In the genomic region with DNA sequence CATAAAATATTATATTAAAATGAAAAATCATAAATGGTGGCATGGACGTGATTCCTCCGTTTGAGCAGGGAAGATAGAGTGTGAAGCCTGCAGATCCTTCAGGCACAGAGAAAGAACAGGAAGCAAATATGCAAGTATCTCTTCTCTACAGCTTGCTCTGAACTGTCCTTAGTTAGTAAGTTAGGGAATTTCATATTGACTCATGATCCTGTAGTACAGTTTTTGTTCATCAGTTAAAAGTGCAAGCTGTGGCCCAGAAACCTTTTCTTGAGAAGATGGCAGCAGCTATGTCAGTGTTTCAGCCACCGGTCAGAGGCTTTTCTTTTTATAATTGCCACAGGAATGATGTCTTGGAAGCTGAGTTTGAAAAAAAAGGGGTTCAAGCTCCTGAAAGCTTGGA, we compare ENCODE assay signal across 30 mouse cellular contexts. TPM values are rescaled to one million over a fixed set of nuclear protein-coding genes. Genes with fewer than 3 reads are reported as not detected.
"Had no signal": no experiment of that assay in that cellular context is flagged by ENCODE, and none has a peak within 500 bp of the region (broad histone marks: within the 10 kb centered on the region; RNA-seq: fewer than 3 reads in every experiment).

No protein-coding gene starts in this region.

- H3K9me3 ChIP-seq: heart, embryonic 10.5 days; heart, embryonic 12.5 days; heart, embryonic 13.5 days; heart, embryonic 15.5 days; hindbrain, embryonic 10.5 days; hindbrain, embryonic 12.5 days; hindbrain, embryonic 13.5 days; hindbrain, embryonic 15.5 days; intestine, embryonic 15.5 days; kidney, embryonic 15.5 days had no signal

- H3K4me3 ChIP-seq: heart, embryonic 10.5 days; heart, embryonic 12.5 days; heart, embryonic 13.5 days; heart, embryonic 15.5 days; hindbrain, embryonic 10.5 days; hindbrain, embryonic 12.5 days; hindbrain, embryonic 13.5 days; hindbrain, embryonic 15.5 days; intestine, embryonic 15.5 days; kidney, embryonic 15.5 days; layer of hippocampus, adult 2 months; left cerebral cortex, adult 2 months had no signal

- H3K27ac ChIP-seq: heart, embryonic 10.5 days; heart, embryonic 13.5 days; heart, embryonic 15.5 days; hindbrain, embryonic 10.5 days; hindbrain, embryonic 12.5 days; hindbrain, embryonic 13.5 days; hindbrain, embryonic 14.5 days; hindbrain, embryonic 15.5 days; hindbrain, postnatal 0 days; intestine, embryonic 15.5 days; kidney, embryonic 15.5 days; kidney, postnatal 0 days; layer of hippocampus, adult 2 months; left cerebral cortex, adult 2 months had no signal

- H3K9ac ChIP-seq: heart, embryonic 12.5 days; heart, embryonic 13.5 days; heart, embryonic 15.5 days; hindbrain, embryonic 12.5 days; hindbrain, embryonic 13.5 days; hindbrain, embryonic 14.5 days; hindbrain, embryonic 15.5 days; intestine, embryonic 15.5 days; kidney, embryonic 15.5 days had no signal

- DNase-seq: heart, postnatal 14 days; heart, postnatal 36 days; heart, postnatal 4 days; kidney, adult 11 months; kidney, adult 18-20 months; kidney, adult 2 months; kidney, adult 9 months; kidney, postnatal 10 days; kidney, postnatal 14 days; kidney, postnatal 25 days; kidney, postnatal 36 days; kidney, postnatal 4 days; layer of hippocampus, adult 9-11 months; layer of hippocampus, postnatal 36 days had no signal

- H3K36me3 ChIP-seq: heart, embryonic 10.5 days; heart, embryonic 12.5 days; heart, embryonic 13.5 days; heart, embryonic 15.5 days; hindbrain, embryonic 10.5 days; hindbrain, embryonic 12.5 days; hindbrain, embryonic 13.5 days; hindbrain, embryonic 15.5 days; intestine, embryonic 15.5 days; kidney, embryonic 15.5 days had no signal

- H3K4me2 ChIP-seq: heart, embryonic 11.5 days; heart, embryonic 12.5 days; heart, embryonic 13.5 days; heart, embryonic 15.5 days; hindbrain, embryonic 12.5 days; hindbrain, embryonic 13.5 days; hindbrain, embryonic 14.5 days; hindbrain, embryonic 15.5 days; intestine, embryonic 15.5 days; kidney, embryonic 15.5 days had no signal

- H3K27me3 ChIP-seq: heart, embryonic 12.5 days; heart, embryonic 13.5 days; heart, embryonic 15.5 days; hindbrain, embryonic 12.5 days; hindbrain, embryonic 13.5 days; hindbrain, embryonic 15.5 days; intestine, embryonic 15.5 days; kidney, embryonic 15.5 days had no signal

- H3K4me1 ChIP-seq: heart, embryonic 13.5 days; heart, embryonic 15.5 days; intestine, embryonic 15.5 days; kidney, embryonic 15.5 days had no signal

RNA-seq across cellular contexts. Expression of gene Was, which starts 14.7 kb away (rescaled TPM):
- polyA plus RNA-seq: hindbrain, embryonic 12.5 days had no signal
